Mouse (Mus musculus) heart, embryonic 16.5 days (tissue): ENCODE results near the gene BC005561. TPM values are rescaled to one million over a fixed set of nuclear protein-coding genes. Genes with fewer than 3 reads are reported as not detected.
"Not testable (repeated sequence)": the region's sequence is repeated elsewhere in the genome, so short reads cannot be mapped to it uniquely, and the experiment has no call there.

Experiments used
- ATAC-seq: fragments of 200-750 bp; cut with Nextera tagmentation; replicated peaks from 2 replicates; pipeline ENCODE4 v1.8.0; 2017; ENCODE audit warnings: moderate number of reproducible peaks; ENCODE audit not compliant: insufficient read depth, low FRiP score; ENCODE audit errors: extremely low read depth
- H3K27ac ChIP-seq: fragments of 300-500 bp; sonication (generic); 2 replicates; pipeline ENCODE4 v1.5.1; 2014; ENCODE audit warnings: mild to moderate bottlenecking, low read length, control low read depth, moderate library complexity
- H3K27me3 ChIP-seq: fragments of 300-500 bp; sonication (generic); 2 replicates; pipeline ENCODE4 v1.6.1; 2014; ENCODE audit warnings: low read length, mixed read lengths; ENCODE audit not compliant: control insufficient read depth, insufficient read depth
- H3K36me3 ChIP-seq: fragments of 300-500 bp; sonication (generic); 2 replicates; pipeline ENCODE4 v1.6.1; 2014; ENCODE audit not compliant: control insufficient read depth, insufficient read depth
- H3K4me1 ChIP-seq: fragments of 300-500 bp; sonication (generic); 2 replicates; pipeline ENCODE4 v1.6.1; 2014; ENCODE audit warnings: low read length, mixed read lengths; ENCODE audit not compliant: control insufficient read depth, insufficient read depth
- H3K4me2 ChIP-seq: fragments of 300-500 bp; sonication (generic); 2 replicates; pipeline ENCODE4 v1.6.1; 2014; ENCODE audit warnings: low read depth, mild to moderate bottlenecking, control low read depth, low read length
- H3K4me3 ChIP-seq: fragments of 300-500 bp; sonication (generic); 2 replicates; pipeline ENCODE4 v1.5.1; 2014; ENCODE audit warnings: mild to moderate bottlenecking, control low read depth, low read length
- H3K9ac ChIP-seq: fragments of 300-500 bp; sonication (generic); 2 replicates; pipeline ENCODE4 v1.6.1; 2014; ENCODE audit warnings: low read length, control low read depth
- H3K9me3 ChIP-seq: fragments of 300-500 bp; sonication (generic); replicated peaks from 2 replicates; pipeline ENCODE4 v1.6.1; 2016; ENCODE audit warnings: low read length; ENCODE audit not compliant: control insufficient read depth
- WGBS: fragments of 180-500 bp; shearing (Covaris S2); extraction: QIAGEN DNeasy Blood & Tissue Kit; methylation state at CpG from one replicate; pipeline ENCODE4 v1.1.7; 2014; 5-methylcytosine and 5-hydroxymethylcytosine counted together
- polyA plus RNA-seq: library from polyadenylated mRNA; unstranded; fragments of >200 nt; fragmentation: Nextera tagmentation; extraction: Ambion mirVana; gene quantifications from 2 replicates; pipeline ENCODE4 v1.2.1, GENCODE M21; 2015

BC005561 gene
- polyA plus RNA-seq, 1 experiment from 2014 or later = 7.4 TPM

DNA sequence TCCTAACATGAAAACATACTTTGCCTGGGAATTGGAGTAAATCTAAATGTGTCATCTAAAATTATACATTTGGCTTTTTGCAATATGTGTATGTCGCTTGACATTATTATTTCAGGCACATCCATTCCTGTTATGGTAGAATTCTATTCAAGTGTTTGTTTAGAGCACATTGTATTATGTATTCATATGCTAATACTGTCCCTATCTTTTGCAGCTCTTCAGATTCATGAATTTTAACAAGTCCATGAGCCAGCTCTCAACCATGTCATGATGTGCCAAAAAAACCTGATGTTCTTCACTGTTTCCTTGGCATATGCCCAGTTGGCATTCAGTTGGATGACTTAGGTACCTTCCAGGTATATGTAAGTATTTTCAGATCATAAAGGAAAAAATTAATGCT lies 30.5 kb downstream of the BC005561 start:
- Histone ChIP-seq H3K4me2 (no peak overlapping the region), H3K4me1 (no peaks in the 10 kb centered on the region), H3K36me3 (peaks cover 40% of the 10 kb centered on the region), H3K4me3 (no peak overlapping the region), H3K27me3 (no peaks in the 10 kb centered on the region), H3K9ac (no peak overlapping the region), H3K9me3 (no peaks in the 10 kb centered on the region), H3K27ac (no peak overlapping the region)
- no peak for ATAC-seq
- 94% methylated on average over 1 of the region's 1 CpGs for WGBS

- WGBS = 90% methylated on average over 4 of the region's 4 CpGs
- Histone ChIP-seq H3K9ac (no peak overlapping the region), H3K36me3 (peaks cover 40% of the 10 kb centered on the region), H3K27ac (no peak overlapping the region), H3K9me3 (no peaks in the 10 kb centered on the region), H3K4me1 (no peaks in the 10 kb centered on the region), H3K27me3 (no peaks in the 10 kb centered on the region), H3K4me3 (no peak overlapping the region), H3K4me2 (no peak overlapping the region)
- no peak for ATAC-seq
Observed at GRCm38 (mm10) chr5:104539331-104539730, 31.2 kb downstream of the BC005561 start.

DNA sequence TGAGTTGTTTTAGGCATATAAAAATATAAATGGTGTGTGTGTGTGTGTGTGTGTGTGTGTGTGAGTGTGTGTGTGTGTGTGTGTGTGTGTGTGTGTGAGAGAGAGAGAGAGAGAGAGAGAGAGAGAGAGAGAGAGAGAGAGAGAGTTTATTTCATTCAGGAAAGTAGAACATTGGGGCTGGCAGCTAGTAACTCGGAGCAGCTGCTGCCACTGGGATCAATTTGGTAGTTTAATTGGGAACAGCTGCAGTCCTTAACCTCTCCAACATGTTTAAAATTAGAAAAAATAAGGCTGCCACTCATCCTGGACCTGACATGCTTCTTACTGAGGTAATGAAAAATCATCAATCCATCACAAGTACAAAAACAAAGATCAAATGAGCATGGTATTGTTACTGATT lies 59.9 kb downstream of the BC005561 start:
- not testable (repeated sequence) for H3K4me3 ChIP-seq

GRCm38 (mm10) chr5:104570766-104571165 lies 62.6 kb downstream of the BC005561 start:
- Histone ChIP-seq H3K9me3 (peaks cover 11% of the 10 kb centered on the region), H3K27me3 (no peaks in the 10 kb centered on the region), H3K36me3 (peaks cover 15% of the 10 kb centered on the region), H3K9ac (peak overlapping the region; percentile 71), H3K4me2 (peak overlapping the region; percentile 45), H3K27ac (no peak overlapping the region), H3K4me3 (peak overlapping the region; percentile 76), H3K4me1 (peaks cover 2% of the 10 kb centered on the region; the same call in 1 of the 2 replicates)
- 42% methylated on average over 6 of the region's 6 CpGs for WGBS
- ATAC-seq = no peak

More for the DNA sequence above, 59.9 kb downstream of the BC005561 start:
- H3K4me1 ChIP-seq, H3K4me2 ChIP-seq, ATAC-seq, H3K36me3 ChIP-seq, H3K9me3 ChIP-seq, H3K27me3 ChIP-seq, H3K27ac ChIP-seq, H3K9ac ChIP-seq: not testable (repeated sequence)
- 48% methylated on average over 1 of the region's 1 CpGs for WGBS

DNA sequence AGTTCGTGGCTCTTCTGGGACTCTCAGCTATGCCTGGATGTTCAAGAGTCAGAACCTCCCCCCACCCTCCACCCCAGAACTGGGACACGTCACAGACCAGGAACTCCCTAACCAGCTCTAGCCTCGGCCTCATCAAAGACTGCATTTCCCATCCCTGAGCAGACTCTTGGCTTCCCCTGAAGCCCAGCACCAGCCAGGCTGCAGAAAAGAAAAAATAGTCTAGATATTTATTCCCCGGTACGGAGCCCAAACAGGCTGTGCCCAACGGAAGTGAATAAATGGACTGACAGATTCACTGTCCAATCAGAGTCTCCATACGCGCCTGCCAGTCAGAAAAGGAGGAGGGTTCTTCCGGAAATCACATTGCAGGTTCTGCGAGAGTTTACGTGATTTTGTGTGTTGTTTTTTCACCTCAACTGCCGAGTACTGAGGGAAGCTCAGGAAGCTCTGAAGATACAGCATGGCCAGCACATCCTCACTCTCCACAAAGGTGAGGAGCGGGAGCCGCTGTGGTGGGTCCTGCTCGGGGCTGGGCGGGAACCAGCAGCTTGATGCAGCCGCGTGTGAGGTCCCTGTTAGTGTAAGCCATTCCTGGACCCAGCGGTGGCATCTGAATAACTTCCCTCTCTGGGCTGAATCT lies 63.2 kb downstream of the BC005561 start:
- peak overlapping the region; percentile 76 for H3K4me3 ChIP-seq
- WGBS = 4% methylated on average over 18 of the region's 19 CpGs
- peak overlapping the region; percentile 62 for H3K4me2 ChIP-seq
- not testable (repeated sequence) for H3K27me3 ChIP-seq, H3K4me1 ChIP-seq
- peak overlapping the region; percentile 91 for H3K27ac ChIP-seq
- H3K9ac ChIP-seq = peak overlapping the region; percentile 86
- H3K36me3 ChIP-seq = peaks cover 15% of the 10 kb centered on the region
- ATAC-seq = peak; percentile 99
- H3K9me3 ChIP-seq = peaks cover 11% of the 10 kb centered on the region

Other genes with a start within 250 kb of the BC005561 start
- gene Ibsp, start 209.2 kb upstream of the BC005561 start, polyA plus RNA-seq = 1.0 and 1.7 TPM in 2 replicates
- not detected in 2 replicates for gene Mepe, start 183.0 kb upstream of the BC005561 start, polyA plus RNA-seq
- gene Spp1, start 73.2 kb upstream of the BC005561 start, polyA plus RNA-seq = 23.0 and 32.3 TPM in 2 replicates
- 7.1 and 8.5 TPM in 2 replicates for gene Pkd2, start 48.9 kb upstream of the BC005561 start, polyA plus RNA-seq